Mouse (Mus musculus): Measurements from ENCODE around the gene Gpd2. TPM values are rescaled to one million over a fixed set of nuclear protein-coding genes. Genes with fewer than 3 reads are reported as not detected.

The Gpd2 gene
- polyA plus RNA-seq, 1 experiment, result 3.5 TPM

DNA sequence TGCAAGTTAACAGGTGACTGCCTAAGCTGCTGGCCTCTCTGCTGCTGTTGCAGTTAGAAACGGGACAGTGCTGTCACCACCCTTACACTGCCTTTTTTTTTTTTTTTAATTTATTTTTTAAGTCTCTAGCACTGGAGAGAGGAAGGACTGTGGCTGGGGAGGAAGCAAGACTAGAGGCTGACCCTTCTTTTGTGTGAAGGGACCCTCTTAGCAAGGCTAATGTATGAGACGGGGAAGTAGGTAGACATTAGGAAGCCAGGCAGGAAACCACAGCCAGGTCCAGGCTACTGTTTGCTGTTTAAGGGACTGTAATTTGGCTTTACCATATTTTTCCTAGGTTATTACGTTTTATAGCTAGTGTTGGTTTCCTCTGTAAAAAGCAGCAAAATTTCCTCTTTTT, 93.4 kb downstream of the Gpd2 start:
- H3K9me3 ChIP-seq, result 0 out of 2 replicates have a peak, but pooled peaks cover 3% of the 10 kb centered on the region
- peaks cover 9% of the 10 kb centered on the region for H3K4me1 ChIP-seq
- H3K27me3 ChIP-seq (replicated peaks), result no peaks in the 10 kb centered on the region
- peak overlapping the region; percentile 70 for H3K4me3 ChIP-seq (replicated peaks)
- TF ChIP-seq FLI1 (IDR thresholded peaks at IDR 0.05; ENCODE audit: low read length) (no peak), GATA1 (IDR thresholded peaks at IDR 0.05; ENCODE audit: borderline replicate concordance, low read length) (no peak)
- peaks cover 20% of the 10 kb centered on the region for H3K36me3 ChIP-seq (replicated peaks; ENCODE audit: low read length)

DNA sequence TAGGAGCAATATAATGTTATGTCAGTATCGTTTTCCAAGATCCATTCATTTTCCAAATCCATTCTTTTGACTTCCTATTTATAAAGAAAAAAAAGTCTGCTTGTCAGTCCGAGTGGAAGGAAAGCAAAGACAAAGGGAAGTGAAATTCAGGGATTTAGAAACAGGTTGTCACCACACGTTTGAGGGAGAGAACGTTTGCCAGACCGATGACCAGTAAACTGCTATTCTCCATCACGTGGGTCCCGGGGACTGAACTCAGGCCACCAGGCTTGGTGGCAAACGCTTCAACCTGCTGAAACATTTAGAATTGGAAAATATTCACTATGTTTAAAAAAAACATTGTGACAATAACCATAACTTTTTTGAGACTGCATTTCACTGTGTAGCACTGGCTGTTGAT, 93.8 kb downstream of the Gpd2 start:
- H3K36me3 ChIP-seq (replicated peaks; ENCODE audit: low read length), result peaks cover 20% of the 10 kb centered on the region
- H3K27me3 ChIP-seq (replicated peaks), result no peaks in the 10 kb centered on the region
- H3K4me3 ChIP-seq (replicated peaks), result no peak overlapping the region
- H3K4me1 ChIP-seq, result peaks cover 9% of the 10 kb centered on the region
- H3K9me3 ChIP-seq, result 0 out of 2 replicates have a peak, but pooled peaks cover 3% of the 10 kb centered on the region
- TF ChIP-seq FLI1 (IDR thresholded peaks at IDR 0.05; ENCODE audit: low read length), result no peak
- TF ChIP-seq GATA1 (IDR thresholded peaks at IDR 0.05; ENCODE audit: borderline replicate concordance, low read length), result no peak

DNA sequence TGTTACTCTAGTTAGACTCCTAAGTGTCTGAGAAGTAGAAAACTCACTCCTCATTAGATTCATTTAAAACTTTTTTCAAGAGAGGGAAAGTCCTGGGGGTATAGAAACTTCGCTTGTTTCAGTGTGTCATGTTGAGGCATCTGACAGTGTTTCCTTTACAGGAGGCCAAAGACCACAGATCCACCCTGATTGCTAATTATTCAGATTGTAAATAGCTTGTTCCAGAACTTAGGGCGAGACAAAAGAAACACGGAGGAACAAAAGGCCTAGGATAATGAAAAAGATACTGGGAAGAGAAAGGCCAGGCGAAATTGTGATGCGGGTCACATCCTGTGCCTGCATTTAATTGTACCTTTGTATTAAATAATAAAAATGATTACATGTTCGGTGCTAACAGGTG, 96.0 kb downstream of the Gpd2 start:
- Histone ChIP-seq H3K4me1 (peaks cover 9% of the 10 kb centered on the region), H3K4me3 (replicated peaks) (no peak overlapping the region), H3K9me3 (0 out of 2 replicates have a peak, but pooled peaks cover 3% of the 10 kb centered on the region), H3K36me3 (replicated peaks; ENCODE audit: low read length) (peaks cover 20% of the 10 kb centered on the region), H3K27me3 (replicated peaks) (no peaks in the 10 kb centered on the region)
- TF ChIP-seq FLI1 (IDR thresholded peaks at IDR 0.05; ENCODE audit: low read length), result no peak
- TF ChIP-seq GATA1 (IDR thresholded peaks at IDR 0.05; ENCODE audit: borderline replicate concordance, low read length), result no peak

DNA sequence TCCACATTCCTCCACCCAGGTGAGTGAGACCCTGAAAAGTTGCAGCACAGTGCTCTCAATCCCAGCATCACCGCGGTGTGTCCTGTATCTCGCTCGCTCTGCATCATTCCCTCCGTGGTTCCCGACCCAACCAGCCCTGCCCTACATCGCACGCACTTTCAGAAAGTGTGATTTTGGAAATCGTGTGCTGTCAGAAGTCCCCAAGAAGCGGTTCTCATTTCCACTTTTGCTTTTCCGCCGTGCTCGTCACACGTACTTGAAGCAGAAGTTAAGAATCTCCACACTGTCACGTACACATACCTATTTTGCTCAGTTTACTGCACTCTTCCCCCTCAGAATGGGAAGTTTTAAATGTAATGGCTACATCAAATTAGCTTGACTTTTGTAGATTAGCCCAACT, 98.0 kb downstream of the Gpd2 start:
- TF ChIP-seq GATA1 (IDR thresholded peaks at IDR 0.05; ENCODE audit: borderline replicate concordance, low read length) (no peak), FLI1 (IDR thresholded peaks at IDR 0.05; ENCODE audit: low read length) (no peak)
- Histone ChIP-seq H3K4me3 (replicated peaks) (peak overlapping the region; percentile 23), H3K36me3 (replicated peaks; ENCODE audit: low read length) (peaks cover 39% of the 10 kb centered on the region), H3K4me1 (peaks cover 9% of the 10 kb centered on the region), H3K9me3 (0 out of 2 replicates have a peak, but pooled peaks cover 3% of the 10 kb centered on the region), H3K27me3 (replicated peaks) (no peaks in the 10 kb centered on the region)

DNA sequence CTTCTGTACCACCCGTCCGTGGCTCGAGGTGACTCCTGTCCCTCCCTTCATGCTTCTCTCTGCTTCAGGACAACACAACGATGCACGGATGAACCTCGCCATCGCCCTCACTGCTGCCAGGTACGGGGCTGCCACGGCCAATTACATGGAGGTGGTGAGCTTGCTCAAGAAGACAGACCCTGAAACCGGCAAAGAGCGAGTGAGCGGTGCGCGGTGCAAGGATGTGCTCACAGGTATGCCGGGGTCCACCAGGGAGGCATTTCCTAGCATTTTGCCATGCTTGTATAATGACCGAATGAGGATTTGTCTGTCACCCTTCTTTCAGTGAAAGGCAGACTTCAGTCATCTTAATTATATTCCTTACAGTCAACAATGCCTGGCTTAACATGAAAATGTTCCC, 101.3 kb downstream of the Gpd2 start:
- H3K9me3 ChIP-seq, result no peaks in the 10 kb centered on the region
- no peaks in the 10 kb centered on the region for H3K4me1 ChIP-seq
- H3K36me3 ChIP-seq (replicated peaks; ENCODE audit: low read length), result peaks cover 51% of the 10 kb centered on the region
- H3K4me3 ChIP-seq (replicated peaks), result peak overlapping the region; percentile 5
- no peaks in the 10 kb centered on the region for H3K27me3 ChIP-seq (replicated peaks)
- TF ChIP-seq GATA1 (IDR thresholded peaks at IDR 0.05; ENCODE audit: borderline replicate concordance, low read length), result no peak
- no peak for TF ChIP-seq FLI1 (IDR thresholded peaks at IDR 0.05; ENCODE audit: low read length)

DNA sequence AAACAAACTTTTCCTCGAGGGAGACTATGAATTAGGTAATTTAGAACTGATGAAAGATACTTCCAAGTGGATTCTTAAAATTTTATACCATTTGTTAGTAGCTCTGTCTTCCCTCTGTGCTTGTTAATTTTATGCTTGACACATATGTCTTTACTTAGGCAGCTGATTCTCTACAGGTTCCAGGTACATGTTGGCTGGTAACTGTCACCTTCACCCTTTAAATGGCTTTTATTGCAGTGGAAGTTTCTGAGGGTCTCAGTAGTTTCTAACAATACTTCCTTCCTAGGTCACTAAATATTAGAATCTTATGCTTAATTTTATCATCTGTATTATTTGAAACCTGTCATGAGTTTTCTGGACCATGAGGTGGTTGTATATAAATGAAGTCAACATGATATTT, 105.5 kb downstream of the Gpd2 start:
- Histone ChIP-seq H3K4me3 (replicated peaks) (no peak overlapping the region), H3K27me3 (replicated peaks) (no peaks in the 10 kb centered on the region), H3K36me3 (replicated peaks; ENCODE audit: low read length) (peaks cover 87% of the 10 kb centered on the region), H3K9me3 (peaks cover 4% of the 10 kb centered on the region; the same call in 1 of the 2 replicates), H3K4me1 (no peaks in the 10 kb centered on the region)
- TF ChIP-seq FLI1 (IDR thresholded peaks at IDR 0.05; ENCODE audit: low read length), result no peak
- TF ChIP-seq GATA1 (IDR thresholded peaks at IDR 0.05; ENCODE audit: borderline replicate concordance, low read length), result no peak

DNA sequence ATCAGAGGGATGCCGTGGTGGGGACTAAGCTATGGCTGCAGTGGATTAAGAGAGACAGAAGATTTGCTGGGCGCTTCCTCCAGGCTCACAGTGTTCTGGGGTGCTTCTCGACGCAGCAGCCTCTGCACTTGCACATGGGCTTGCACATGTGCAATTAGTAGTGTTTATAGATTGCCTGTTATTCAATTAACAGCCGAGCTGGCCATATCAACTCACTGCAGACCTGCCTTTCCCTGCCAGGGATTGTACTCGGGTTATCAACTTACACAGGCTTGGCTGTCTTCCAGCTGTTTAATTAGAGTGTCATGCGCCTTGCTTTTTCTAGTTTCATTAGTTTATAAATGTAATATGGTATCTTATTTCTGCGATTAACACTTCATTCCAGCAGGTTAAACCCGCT, 113.2 kb downstream of the Gpd2 start:
- H3K4me3 ChIP-seq (replicated peaks), result no peak overlapping the region
- H3K36me3 ChIP-seq (replicated peaks; ENCODE audit: low read length), result peaks cover 88% of the 10 kb centered on the region
- H3K27me3 ChIP-seq (replicated peaks), result no peaks in the 10 kb centered on the region
- TF ChIP-seq GATA1 (IDR thresholded peaks at IDR 0.05; ENCODE audit: borderline replicate concordance, low read length) (no peak), FLI1 (IDR thresholded peaks at IDR 0.05; ENCODE audit: low read length) (no peak)
- peaks cover 1% of the 10 kb centered on the region; the same call in 1 of the 2 replicates for H3K4me1 ChIP-seq
- H3K9me3 ChIP-seq, result peaks cover 4% of the 10 kb centered on the region; the same call in 1 of the 2 replicates

DNA sequence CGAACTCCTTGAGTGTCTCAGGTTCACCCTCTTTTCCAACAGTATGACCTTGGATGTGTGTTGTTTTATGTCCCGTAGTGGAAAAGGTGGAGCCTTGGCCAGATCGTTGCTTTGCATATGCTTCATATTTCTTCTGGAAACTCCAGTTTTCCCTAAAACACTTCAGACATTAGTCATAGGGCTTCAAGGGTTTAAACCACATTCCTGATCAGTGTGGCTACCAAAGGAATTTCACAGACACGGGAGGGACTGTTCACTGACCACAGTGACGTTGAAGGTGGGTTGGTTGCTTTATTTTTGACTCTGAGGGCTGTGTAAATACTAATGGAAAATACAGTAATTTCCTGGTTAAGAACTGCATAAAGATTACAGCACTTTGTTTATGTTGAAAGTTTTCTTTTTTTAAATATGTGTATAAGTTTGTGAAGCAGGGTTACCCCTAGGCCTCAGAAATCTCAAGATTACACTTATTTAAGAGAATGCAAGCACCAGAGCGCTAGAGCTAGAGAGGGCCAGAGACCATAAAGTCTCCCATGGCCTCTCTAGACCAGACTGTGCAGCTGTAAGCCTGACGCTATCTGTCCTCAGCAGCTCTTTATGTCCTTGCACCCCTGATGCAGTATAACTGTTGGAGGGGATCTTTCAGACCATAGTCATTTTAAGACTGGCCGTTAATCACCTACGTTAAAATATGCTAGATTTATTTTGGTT, 116.4 kb downstream of the Gpd2 start:
- no peak overlapping the region for H3K4me3 ChIP-seq (replicated peaks)
- H3K9me3 ChIP-seq, result no peaks in the 10 kb centered on the region
- peaks cover 87% of the 10 kb centered on the region for H3K36me3 ChIP-seq (replicated peaks; ENCODE audit: low read length)
- no peaks in the 10 kb centered on the region for H3K27me3 ChIP-seq (replicated peaks)
- H3K4me1 ChIP-seq, result peaks cover 9% of the 10 kb centered on the region
- TF ChIP-seq FLI1 (IDR thresholded peaks at IDR 0.05; ENCODE audit: low read length), result no peak
- no peak for TF ChIP-seq GATA1 (IDR thresholded peaks at IDR 0.05; ENCODE audit: borderline replicate concordance, low read length)

DNA sequence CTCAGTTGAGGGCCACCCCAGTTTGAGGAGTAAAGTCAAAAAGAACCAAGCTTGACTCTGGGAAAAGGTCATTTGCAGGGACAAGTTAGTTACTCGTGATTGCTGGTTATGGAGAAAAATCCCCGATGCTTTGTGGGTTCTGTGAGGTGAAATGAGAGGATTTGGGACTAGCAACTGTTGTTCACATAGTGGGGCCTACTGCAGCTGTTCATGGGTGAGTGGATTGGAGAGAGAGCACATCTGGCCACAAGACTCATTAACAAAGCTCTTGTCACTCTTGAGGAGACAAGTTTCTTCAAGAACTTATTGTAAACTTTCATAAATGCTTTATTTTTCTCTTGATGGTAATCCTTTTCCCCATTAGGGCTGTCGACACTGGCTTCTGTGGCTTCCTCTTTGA, 117.4 kb downstream of the Gpd2 start:
- no peaks in the 10 kb centered on the region for H3K9me3 ChIP-seq
- H3K36me3 ChIP-seq (replicated peaks; ENCODE audit: low read length), result peaks cover 91% of the 10 kb centered on the region
- TF ChIP-seq GATA1 (IDR thresholded peaks at IDR 0.05; ENCODE audit: borderline replicate concordance, low read length) (no peak), FLI1 (IDR thresholded peaks at IDR 0.05; ENCODE audit: low read length) (no peak)
- H3K27me3 ChIP-seq (replicated peaks), result no peaks in the 10 kb centered on the region
- peaks cover 9% of the 10 kb centered on the region for H3K4me1 ChIP-seq
- H3K4me3 ChIP-seq (replicated peaks), result no peak overlapping the region

DNA sequence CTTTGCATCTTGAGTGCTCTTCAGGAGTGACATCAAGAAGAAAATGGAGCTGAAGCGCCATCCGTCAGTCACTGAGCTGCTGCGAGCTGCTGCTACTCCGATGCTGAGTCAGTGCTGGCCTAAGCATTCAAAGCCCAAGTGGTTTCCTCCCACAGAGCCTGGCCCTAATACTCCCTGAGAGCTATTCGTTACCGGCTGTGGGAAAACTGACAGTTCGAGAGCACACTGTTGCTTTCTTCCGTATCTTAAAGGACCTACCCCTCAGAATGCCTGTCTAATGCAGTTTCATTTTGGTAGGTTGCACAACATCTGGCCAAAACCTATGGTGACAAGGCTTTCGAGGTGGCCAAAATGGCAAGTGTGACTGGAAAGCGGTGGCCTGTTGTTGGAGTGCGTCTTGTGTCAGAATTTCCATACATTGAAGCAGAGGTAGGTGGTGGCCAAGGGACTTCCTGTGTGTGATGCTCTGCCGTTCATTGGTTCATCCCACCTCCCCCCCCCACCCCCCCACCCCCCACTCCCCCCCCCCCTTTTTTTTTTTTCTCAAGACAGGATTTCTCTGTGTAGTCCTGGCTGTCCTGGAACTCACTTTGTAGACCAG, 118.9 kb downstream of the Gpd2 start:
- H3K4me3 ChIP-seq (replicated peaks), result peak overlapping the region; percentile 33
- peaks cover 9% of the 10 kb centered on the region for H3K4me1 ChIP-seq
- H3K27me3 ChIP-seq (replicated peaks), result no peaks in the 10 kb centered on the region
- H3K9me3 ChIP-seq, result no peaks in the 10 kb centered on the region
- no peak for TF ChIP-seq FLI1 (IDR thresholded peaks at IDR 0.05; ENCODE audit: low read length)
- TF ChIP-seq GATA1 (IDR thresholded peaks at IDR 0.05; ENCODE audit: borderline replicate concordance, low read length), result no peak
- H3K36me3 ChIP-seq (replicated peaks; ENCODE audit: low read length), result peaks cover 90% of the 10 kb centered on the region

All from megakaryocyte, embryonic 14.5 days (primary cell).